Mouse (Mus musculus) kidney, postnatal 25 days (tissue): ENCODE measurements at regions not wholly inside any gene's neighbourhood (a gene's known extent, or its start where the extent isn't known, plus 50 kb on each side); places are given as distances from the start of the nearest gene placed in this dataset.

Experiments used
- DNase-seq, 2 experiments: peaks; one replicate each; pipeline ENCODE4 v3.0.0; 2021; ENCODE audit warnings: mixed read lengths in 2 of 2

- DNase-seq: no peak
These were observed 60.3 kb downstream of the Ing2 start for GRCm38 (mm10) chr8:47615061-47615460.

DNA sequence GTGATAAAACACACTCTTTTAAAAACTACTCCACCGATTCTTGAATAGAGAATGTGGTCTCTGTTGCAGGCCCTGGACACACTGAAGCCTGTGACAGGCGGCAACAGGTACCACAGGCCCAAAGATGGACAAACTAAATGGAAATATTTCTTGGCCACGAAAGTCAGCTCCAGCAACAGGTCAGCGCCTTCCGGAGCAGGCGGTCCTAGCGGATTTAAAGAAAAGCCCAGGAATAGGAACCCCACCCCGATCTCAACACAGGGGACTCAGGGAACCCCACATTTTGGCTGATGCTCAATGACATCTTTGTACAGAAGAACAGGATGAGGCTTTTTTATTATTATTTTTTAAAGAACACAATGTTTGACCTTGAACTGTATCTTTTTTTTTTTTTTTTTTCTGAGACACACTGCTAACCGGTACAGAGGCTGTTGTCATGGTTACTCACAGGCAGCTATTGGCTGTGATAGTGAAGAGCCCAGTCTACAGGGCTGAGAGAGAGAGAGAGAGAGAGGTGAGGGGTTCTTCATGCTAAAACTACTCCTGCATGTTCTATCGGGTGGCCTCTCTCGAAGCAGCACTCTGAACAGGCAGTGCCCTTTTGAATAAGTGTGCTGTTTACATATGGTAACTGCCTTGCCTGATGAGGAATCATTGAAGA is 63.5 kb downstream of the Ing2 start:
- DNase-seq: no peak

DNA sequence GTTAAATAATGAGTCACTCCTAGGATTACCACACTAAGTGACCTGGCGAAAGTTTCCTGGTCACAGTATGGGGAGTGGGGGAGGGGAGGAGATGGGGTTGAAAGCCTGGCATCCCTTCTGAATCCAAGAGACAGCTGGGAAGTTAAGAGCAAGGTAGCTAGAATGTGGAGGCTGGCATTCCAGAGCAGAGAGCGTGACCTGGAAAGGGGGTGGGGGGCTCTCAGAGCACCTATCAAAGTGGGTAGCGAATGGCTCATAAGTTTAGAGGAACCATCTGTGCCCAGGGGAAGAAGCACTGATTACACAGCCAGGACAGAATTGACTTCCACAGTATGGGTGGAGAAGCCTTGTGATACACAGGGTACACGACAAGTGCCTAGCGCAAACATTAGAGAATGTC is 65.4 kb downstream of the Ing2 start:
- DNase-seq: no peak

GRCm38 (mm10) chr8:47604198-47604835 is 70.9 kb downstream of the Rwdd4a start:
- DNase-seq: peak; percentile 16 to 40
